Mouse (Mus musculus): ENCODE measurements around the gene Ddx18.

Gene Ddx18

DNA sequence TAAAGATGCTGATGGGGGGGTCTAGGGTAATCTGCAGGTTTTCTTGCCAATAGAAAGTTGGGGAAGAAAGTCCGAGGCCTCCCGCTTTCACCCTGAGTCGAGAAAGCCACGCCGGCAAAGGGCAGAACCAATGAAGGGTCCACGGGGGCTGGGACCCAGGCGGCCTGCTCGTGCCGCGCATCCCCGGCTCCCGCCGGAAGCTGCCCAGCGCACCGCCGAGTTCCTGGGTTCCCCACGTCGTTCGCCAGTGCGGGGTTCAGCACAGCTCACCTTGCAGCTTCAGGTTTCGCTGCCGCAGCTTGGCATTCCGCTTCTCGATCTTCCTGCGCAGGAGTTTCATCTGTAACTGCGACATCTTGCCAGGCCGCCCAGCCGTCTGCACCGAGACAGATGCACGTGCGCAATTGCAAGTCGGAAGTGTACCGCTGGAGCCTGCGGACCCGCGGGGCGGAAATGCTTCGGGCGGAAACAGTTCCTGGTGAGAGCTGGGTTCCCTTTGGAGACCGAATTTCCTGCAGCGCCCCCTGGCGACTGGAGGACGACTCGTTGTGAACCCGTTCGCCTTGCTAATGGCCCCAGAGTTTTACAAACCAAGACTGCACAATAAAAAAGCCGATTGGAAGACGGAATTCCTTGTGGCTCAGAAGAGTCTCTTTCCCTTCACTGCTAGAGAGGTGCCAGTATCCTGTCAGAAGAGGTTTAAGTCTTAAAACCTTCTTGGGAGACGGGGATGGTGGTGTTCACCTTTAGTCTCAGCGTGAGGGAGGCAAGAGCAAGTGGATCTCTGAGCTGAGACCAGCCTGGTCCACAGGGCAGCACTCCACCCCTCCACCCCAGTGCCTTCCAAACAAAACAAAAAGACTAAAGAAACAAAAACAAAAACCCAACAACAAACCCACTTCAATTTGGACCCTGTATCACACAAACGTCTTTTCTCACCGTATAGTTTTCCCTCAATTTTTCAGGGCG lies at the start of gene Ddx18:
TSS of gene Ddx18 (minus strand) at position 469 of the 969 bp plus-strand sequence.
- Histone ChIP-seq H3K36me3 (ENCODE audit: control insufficient read depth, insufficient read depth, low read length, poor library complexity, severe bottlenecking) (peaks cover 5% of the 10 kb centered on the region; the same call in 1 of the 2 replicates), H3K27me3 (ENCODE audit: control insufficient read depth, insufficient read depth, low read length, poor library complexity, severe bottlenecking) (no peaks in the 10 kb centered on the region; the same call in 1 of the 2 replicates)
- peak; percentile 96 for DNase-seq (ENCODE audit: low read depth, low spot score)

- H3K27me3 ChIP-seq (ENCODE audit: control insufficient read depth, insufficient read depth, low read length, poor library complexity, severe bottlenecking): no peaks in the 10 kb centered on the region
- no peak for DNase-seq (ENCODE audit: low read depth, low spot score)
- H3K36me3 ChIP-seq (ENCODE audit: control insufficient read depth, insufficient read depth, low read length, poor library complexity, severe bottlenecking): no peaks in the 10 kb centered on the region
Observed at GRCm38 (mm10) chr1:121608000-121608399, 40.2 kb upstream of the Ddx18 start.

- no peaks in the 10 kb centered on the region for H3K27me3 ChIP-seq (ENCODE audit: control insufficient read depth, insufficient read depth, low read length, poor library complexity, severe bottlenecking)
- H3K36me3 ChIP-seq (ENCODE audit: control insufficient read depth, insufficient read depth, low read length, poor library complexity, severe bottlenecking): no peaks in the 10 kb centered on the region
- DNase-seq (ENCODE audit: low read depth, low spot score): no peak
Observed at GRCm38 (mm10) chr1:121605118-121605517, 37.3 kb upstream of the Ddx18 start.

DNA sequence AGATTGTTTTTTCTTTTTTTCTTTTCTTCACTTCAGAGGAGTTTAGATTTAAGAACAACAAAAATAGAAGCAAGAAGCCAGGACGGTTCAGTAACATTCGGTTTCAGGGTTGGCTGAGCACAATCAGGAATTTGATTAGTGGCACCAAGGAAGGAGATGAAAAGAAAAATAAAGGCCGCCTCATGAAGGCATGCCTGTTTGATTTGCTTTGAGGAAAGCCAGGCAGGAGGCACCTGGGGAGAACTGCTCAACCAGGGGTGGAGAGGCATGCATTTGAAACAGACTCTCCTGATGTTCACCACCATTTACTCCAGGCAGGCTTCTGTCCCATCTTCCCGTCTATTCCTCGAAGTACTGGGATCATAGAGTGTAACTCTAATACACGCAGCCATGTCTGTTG lies 34.1 kb upstream of the Ddx18 start:
- DNase-seq (ENCODE audit: low read depth, low spot score): no peak
- no peaks in the 10 kb centered on the region for H3K27me3 ChIP-seq (ENCODE audit: control insufficient read depth, insufficient read depth, low read length, poor library complexity, severe bottlenecking)
- H3K36me3 ChIP-seq (ENCODE audit: control insufficient read depth, insufficient read depth, low read length, poor library complexity, severe bottlenecking): no peaks in the 10 kb centered on the region

DNA sequence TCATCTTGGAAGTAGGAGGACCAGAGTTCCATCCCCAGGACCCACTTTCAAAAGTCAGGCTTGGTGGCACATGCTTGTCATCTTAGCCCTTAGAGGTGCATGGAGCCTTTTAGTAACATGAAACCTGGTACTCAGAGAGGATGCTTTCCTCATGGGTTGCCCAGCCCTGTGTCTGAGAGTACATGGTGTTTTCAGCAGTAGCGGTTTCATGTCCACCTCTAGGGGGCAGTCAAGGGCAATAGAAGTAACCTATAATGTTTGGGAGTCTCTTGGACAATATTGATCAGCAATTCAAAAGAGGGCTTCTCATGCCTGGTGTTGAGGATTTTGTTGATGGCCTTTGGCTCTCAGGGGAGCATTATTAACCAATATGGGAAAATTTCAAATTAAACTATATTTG lies 33.3 kb upstream of the Ddx18 start:
- Histone ChIP-seq H3K36me3 (ENCODE audit: control insufficient read depth, insufficient read depth, low read length, poor library complexity, severe bottlenecking) (no peaks in the 10 kb centered on the region), H3K27me3 (ENCODE audit: control insufficient read depth, insufficient read depth, low read length, poor library complexity, severe bottlenecking) (no peaks in the 10 kb centered on the region)
- DNase-seq (ENCODE audit: low read depth, low spot score): peak; percentile 1

DNA sequence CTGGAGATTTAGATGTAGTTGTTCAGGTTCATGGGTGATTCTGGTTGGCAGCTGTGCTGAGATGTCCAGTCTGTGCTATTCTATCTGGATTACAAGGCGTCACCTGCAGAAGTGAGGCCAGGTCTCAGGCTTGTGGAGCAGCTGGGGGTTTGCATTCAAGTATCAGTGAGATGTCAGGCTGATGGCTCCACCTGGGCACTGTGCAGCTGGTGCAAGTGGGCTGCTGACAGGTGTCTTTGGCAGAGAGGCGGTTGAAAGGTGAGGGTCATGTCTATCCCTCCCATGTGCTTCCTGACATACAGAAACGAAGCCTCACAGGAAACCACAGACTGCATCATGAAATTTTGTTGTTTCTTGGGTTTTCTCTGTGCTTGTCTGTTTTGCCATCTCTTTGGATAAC lies 30.6 kb upstream of the Ddx18 start:
- Histone ChIP-seq H3K27me3 (ENCODE audit: control insufficient read depth, insufficient read depth, low read length, poor library complexity, severe bottlenecking) (no peaks in the 10 kb centered on the region), H3K36me3 (ENCODE audit: control insufficient read depth, insufficient read depth, low read length, poor library complexity, severe bottlenecking) (no peaks in the 10 kb centered on the region)
- DNase-seq (ENCODE audit: low read depth, low spot score): no peak

GRCm38 (mm10) chr1:121596951-121597625 lies 29.3 kb upstream of the Ddx18 start:
- Histone ChIP-seq H3K27me3 (ENCODE audit: control insufficient read depth, insufficient read depth, low read length, poor library complexity, severe bottlenecking) (no peaks in the 10 kb centered on the region), H3K36me3 (ENCODE audit: control insufficient read depth, insufficient read depth, low read length, poor library complexity, severe bottlenecking) (no peaks in the 10 kb centered on the region)
- no peak for DNase-seq (ENCODE audit: low read depth, low spot score)

GRCm38 (mm10) chr1:121584838-121585237 lies 17.0 kb upstream of the Ddx18 start:
- no peaks in the 10 kb centered on the region for H3K27me3 ChIP-seq (ENCODE audit: control insufficient read depth, insufficient read depth, low read length, poor library complexity, severe bottlenecking)
- no peak for DNase-seq (ENCODE audit: low read depth, low spot score)
- H3K36me3 ChIP-seq (ENCODE audit: control insufficient read depth, insufficient read depth, low read length, poor library complexity, severe bottlenecking): no peaks in the 10 kb centered on the region

DNA sequence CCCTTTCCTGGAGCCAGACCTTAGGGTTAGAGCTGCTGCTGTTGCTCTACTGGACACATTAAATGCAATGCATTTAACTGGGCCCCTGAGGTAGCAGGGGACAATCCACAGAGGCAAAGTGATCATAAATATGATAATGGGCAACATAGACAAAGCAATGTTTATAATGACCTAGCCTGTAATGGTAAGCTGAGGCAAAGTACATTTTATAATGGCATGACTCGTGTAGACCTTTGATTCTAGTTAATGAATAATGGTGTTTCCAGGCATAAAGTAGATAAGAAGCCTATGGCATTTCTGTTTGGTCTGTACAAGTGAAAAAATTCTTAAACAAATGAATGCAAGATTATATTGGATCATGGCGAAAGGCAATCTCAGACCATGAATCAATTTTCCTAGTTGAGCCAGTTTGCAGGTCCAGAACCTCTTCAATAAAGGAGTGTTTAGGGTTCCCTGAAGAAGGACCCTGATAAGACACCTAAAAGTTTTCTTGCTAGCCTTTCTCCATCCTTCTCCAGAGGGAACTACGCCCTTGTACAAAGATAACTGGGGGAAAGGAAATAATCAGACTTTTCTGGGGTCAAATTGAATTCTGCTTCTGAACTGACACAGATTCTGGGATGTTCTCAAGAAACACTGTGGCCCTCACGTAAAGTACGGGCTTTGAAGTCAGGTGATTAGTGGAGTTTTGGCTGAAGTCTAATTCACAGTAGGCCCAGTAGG lies 13.5 kb upstream of the Ddx18 start:
- DNase-seq (ENCODE audit: low read depth, low spot score): no peak
- H3K36me3 ChIP-seq (ENCODE audit: control insufficient read depth, insufficient read depth, low read length, poor library complexity, severe bottlenecking): no peaks in the 10 kb centered on the region

DNA sequence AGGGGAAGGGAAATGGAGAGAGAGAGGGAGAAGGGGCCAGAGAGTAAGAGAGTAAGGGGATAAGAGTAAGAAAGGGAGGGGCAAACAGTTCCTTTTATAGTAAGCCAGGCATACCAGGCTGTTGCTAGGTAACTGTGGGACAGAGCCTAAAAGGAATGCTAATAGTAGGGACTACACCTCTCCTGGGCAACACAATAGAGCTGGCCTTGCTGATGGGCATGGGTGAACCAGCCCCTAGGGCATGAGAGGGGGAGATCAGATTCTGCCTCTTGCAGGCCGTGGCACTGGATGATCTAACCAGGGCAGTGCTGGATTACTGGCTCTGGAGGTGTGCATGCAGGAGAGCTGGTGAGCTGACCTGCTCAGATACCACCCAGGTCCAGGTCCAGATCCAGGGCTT lies 9.7 kb upstream of the Ddx18 start:
- Histone ChIP-seq H3K36me3 (ENCODE audit: control insufficient read depth, insufficient read depth, low read length, poor library complexity, severe bottlenecking) (no peaks in the 10 kb centered on the region), H3K27me3 (ENCODE audit: control insufficient read depth, insufficient read depth, low read length, poor library complexity, severe bottlenecking) (no peaks in the 10 kb centered on the region)
- no peak for DNase-seq (ENCODE audit: low read depth, low spot score)

More for the DNA sequence above, 13.5 kb upstream of the Ddx18 start:
- H3K27me3 ChIP-seq (ENCODE audit: control insufficient read depth, insufficient read depth, low read length, poor library complexity, severe bottlenecking): no peaks in the 10 kb centered on the region

DNA sequence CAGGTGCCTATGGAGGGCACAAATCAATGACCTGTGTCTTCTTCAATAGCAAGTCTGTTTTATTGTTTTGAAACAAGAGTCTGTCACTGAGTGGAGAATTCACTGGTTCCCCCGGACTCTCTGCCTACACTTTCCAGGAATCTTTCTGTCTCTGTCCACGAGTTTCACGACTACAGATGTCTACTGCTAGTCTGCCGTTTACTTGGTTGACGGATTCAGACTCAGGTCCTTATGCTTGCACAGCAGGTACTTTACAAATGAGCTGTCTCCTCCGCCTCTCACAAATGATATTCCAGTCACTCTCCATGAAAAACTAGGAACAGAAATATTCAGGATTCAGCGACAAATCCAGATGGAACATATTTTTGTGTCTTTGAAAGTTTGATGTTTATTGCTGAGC lies 2.7 kb upstream of the Ddx18 start:
- peaks cover under 1% of the 10 kb centered on the region; the same call in 1 of the 2 replicates for H3K36me3 ChIP-seq (ENCODE audit: control insufficient read depth, insufficient read depth, low read length, poor library complexity, severe bottlenecking)
- DNase-seq (ENCODE audit: low read depth, low spot score): no peak

GRCm38 (mm10) chr1:121557861-121558260 lies 9.9 kb downstream of the Ddx18 start:
- DNase-seq (ENCODE audit: low read depth, low spot score): no peak
- no peaks in the 10 kb centered on the region for H3K27me3 ChIP-seq (ENCODE audit: control insufficient read depth, insufficient read depth, low read length, poor library complexity, severe bottlenecking)
- peaks cover 10% of the 10 kb centered on the region for H3K36me3 ChIP-seq (ENCODE audit: control insufficient read depth, insufficient read depth, low read length, poor library complexity, severe bottlenecking)

More for the DNA sequence above, 2.7 kb upstream of the Ddx18 start:
- H3K27me3 ChIP-seq (ENCODE audit: control insufficient read depth, insufficient read depth, low read length, poor library complexity, severe bottlenecking): no peaks in the 10 kb centered on the region; the same call in 1 of the 2 replicates

DNA sequence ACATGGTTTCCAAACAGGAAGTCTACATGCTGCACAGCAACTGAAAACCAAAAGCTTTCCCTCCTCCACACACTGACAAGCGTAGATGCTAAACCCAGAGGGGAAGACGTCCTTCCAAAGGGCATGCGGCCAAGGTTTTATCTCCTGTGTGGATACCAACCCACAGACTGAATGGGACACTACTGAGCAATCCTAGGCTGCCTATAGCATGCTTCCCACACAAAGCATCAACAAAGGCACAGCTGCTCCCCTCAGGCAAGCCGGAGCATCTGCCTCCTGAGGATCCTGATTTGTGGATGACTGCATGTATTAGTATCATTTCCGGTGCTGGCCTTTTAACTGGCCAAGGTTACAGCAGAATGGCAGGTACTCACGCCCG lies 16.3 kb downstream of the Ddx18 start:
- 0 out of 2 replicates have a peak, but pooled peaks cover 1% of the 10 kb centered on the region for H3K36me3 ChIP-seq (ENCODE audit: control insufficient read depth, insufficient read depth, low read length, poor library complexity, severe bottlenecking)
- no peak for DNase-seq (ENCODE audit: low read depth, low spot score)
- H3K27me3 ChIP-seq (ENCODE audit: control insufficient read depth, insufficient read depth, low read length, poor library complexity, severe bottlenecking): no peaks in the 10 kb centered on the region

DNA sequence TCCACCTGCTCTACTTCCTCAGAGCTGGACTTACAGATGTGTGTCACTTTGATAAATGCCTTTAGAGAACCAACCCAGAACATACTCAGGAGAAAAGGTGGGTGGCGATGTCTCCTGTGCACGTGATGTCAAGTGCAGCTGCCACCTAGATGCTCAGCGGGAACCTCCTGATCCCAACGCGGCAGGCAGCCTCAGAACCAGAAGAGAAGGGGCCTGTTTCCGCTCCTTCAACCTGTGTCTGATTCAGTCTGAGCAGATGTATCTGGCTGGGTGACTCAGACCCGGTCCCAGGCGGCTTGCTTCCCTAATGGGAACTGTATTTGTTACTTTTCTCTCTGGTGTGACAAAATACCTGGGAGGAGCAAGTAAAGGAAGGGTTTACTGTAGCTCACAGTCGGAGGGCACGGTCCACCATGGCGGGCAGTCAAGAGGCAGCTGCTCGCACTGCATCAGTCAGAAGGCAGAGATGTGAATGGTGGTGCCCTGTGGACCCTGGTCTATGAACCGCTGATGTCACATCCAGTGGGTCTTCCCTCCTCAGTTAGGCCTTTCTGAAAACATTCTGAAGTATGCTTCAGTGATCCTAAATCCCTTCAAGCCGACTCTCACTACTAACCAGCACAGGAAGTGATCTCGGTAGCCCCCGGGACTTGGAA lies 16.9 kb downstream of the Ddx18 start:
- 0 out of 2 replicates have a peak, but pooled peaks cover 1% of the 10 kb centered on the region for H3K36me3 ChIP-seq (ENCODE audit: control insufficient read depth, insufficient read depth, low read length, poor library complexity, severe bottlenecking)
- no peak for DNase-seq (ENCODE audit: low read depth, low spot score)
- H3K27me3 ChIP-seq (ENCODE audit: control insufficient read depth, insufficient read depth, low read length, poor library complexity, severe bottlenecking): no peaks in the 10 kb centered on the region

Data from splenic B cell, adult 2 months (primary cell).